Mouse (Mus musculus) gastrocnemius, postnatal 4 days (tissue): ENCODE data around the gene Gne. TPM values are rescaled to one million over a fixed set of nuclear protein-coding genes. Genes with fewer than 3 reads are reported as not detected.
"Not testable (repeated sequence)": the region's sequence is repeated elsewhere in the genome, so short reads cannot be mapped to it uniquely, and the experiment has no call there.

Experiments
- DNase-seq, 2 experiments: peaks; one replicate each; pipeline ENCODE4 v3.0.0; 2021 to 2022; ENCODE audit warnings: low spot score in 2 of 2, mixed read lengths in 2 of 2
- total RNA-seq, 2 experiments: library from RNA; stranded (reverse); gene quantifications; 2 replicates each; pipeline ENCODE4 v1.2.3; 2021

Gne gene
- total RNA-seq, 2 experiments from 2014 or later: 23.6 to 31.2 TPM

DNA sequence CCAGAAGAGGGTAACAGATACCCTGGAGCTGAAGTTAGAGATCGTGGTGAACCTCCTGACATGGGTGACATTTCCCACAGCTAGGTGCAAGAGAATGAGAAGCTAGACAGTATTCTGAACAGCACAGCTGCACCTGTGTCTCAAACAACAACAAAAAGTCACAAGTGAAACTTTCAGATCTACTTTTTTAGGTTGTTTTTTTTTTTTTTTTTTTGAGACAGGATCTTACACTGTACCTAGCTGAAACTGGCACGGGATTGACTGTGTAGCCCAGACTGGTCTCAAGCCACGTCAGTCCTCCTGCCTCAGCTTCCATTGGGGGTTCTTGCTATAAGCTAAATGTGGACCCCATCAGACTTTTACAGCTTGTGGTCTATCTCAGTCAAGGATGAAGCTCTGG, 10.2 kb downstream of the Gne start:
- no peak for DNase-seq

DNA sequence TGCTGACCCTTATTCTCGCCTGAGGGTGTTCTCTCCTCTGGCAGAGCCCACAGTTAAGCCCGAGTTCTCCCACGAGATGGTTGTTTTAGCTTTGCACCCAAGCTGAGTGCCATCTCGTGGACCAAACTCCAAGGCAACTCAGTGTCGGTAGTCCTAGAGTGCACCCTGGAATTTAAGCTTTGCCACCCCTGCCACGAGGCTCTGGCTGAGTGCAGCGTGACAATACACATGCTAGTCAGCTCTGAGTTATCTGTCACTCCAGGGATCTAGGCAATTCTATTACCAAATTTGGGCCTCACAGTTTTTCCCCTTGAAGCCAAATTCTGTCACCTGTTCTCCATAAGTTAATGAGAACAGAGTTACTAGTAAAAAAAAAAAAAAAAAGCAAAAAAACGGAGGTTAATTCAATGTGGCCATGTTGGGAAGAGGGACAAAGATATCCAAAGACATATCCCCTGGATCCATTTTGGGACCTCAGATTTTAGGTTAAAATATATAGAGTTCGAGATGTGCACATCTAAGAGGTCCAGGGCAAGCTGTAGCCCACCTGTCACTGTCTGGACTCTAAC, 11.0 kb downstream of the Gne start:
- no peak for DNase-seq

DNA sequence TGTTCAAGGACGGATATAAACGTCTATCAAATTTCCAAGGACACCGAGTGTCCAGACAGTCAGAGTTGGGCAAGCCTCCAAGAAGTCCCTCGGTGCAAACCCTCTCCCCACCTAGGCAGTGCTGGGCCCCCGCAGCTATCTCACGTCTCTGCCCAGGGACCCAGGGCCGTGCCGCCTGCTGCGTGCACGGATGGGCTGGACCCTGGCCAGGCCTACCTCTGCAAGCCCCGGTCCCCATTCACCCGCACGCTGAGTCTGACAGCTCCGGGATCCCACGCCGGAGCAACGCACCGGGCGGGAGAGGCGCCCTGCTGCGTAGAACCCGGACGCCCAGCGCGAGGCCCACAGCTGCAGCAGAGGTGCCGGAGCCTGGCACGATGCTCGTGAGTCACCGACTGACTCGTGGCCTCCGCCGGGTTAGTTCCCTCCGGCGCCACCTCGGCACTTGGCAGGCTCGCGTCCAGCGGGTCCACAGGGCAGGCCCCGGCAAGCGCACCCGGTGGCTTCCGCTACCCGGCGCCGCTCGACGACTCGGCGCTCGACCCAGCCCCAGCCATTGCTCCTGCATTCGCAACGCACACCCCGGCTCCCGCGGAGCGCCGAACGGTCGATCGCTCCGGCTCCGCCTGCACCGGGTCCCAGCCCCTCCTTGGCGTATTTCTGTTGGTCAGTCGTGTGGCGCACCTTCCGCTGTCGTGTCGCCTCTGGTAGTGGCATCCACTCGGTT, 11.7 kb downstream of the Gne start:
- DNase-seq: peak; percentile 79 to 92

DNA sequence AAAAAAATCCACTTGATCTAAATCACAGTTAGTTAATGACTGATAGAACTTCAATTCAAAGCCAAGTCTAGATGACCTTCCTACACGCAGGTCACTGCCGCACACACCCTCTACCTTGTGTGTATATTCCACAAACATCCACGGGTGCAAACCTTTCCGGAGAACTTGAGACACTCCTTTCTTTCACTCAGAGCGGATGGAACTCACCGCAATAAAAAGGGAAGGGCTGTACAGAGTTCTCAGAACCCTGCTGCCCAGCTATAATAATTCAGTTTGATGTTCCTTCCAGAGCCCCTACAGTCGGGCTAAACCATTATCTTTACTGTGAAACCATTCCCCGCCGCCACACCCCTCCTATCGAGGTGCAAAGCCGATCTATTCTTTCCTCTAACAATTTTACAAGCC, 12.2 kb downstream of the Gne start:
- no peak for DNase-seq

DNA sequence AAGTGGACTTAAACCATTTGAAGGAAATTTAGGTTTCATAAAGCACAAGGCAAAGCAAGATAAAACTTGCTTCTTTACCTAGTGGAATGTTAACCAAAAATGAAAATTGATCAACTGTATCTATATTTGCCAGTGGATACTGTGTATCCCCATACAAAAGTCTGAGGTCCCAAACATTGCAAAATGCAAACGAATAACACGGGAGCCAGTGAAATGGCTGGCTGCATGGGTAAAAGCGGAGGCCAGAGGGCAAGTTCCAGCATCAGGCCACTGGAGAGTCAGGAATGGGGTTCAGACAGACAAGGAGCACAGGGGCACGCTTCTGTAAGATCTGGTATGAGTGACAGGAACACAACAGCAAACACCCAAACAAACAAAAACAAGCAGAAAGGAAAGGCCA, 13.3 kb downstream of the Gne start:
- DNase-seq: no peak

DNA sequence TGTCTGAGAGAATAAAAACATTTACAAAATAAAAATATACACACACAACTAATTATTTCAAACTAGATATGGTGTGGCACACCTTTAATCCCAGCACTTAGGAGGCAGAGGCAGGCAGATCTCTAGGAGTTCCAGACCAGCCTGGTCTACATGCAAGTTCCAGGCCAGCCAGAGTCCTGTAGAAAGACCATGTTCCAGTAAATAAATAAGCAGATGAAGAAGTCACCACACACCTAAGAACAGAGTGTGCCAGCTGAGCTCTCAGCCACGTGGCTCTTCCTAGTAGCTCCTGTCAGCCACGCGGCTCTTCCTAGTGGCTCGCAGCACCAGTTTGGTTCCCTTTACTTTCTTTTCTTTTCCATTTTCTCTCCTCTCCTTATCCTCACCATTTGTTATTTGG, 14.6 kb downstream of the Gne start:
- no peak for DNase-seq

DNA sequence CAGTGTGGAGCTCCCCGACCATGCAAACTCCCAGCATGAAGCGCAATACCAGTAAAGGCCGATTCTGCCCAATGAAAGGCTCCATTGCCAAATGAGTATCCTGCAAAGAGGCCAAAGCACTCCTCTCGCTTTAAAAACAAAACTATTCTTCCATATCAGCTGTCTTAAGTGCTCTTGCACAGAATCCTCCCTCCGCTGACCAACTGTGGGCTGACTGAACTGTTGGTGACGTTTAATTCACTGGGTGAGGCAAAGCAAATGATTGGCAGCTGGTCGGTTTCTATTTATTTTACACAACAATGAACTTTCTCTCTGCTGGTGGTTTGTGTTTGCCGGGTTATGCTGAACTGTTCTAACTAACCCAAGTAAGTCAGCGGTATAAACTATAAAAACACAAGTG, 15.2 kb downstream of the Gne start:
- no peak for DNase-seq

DNA sequence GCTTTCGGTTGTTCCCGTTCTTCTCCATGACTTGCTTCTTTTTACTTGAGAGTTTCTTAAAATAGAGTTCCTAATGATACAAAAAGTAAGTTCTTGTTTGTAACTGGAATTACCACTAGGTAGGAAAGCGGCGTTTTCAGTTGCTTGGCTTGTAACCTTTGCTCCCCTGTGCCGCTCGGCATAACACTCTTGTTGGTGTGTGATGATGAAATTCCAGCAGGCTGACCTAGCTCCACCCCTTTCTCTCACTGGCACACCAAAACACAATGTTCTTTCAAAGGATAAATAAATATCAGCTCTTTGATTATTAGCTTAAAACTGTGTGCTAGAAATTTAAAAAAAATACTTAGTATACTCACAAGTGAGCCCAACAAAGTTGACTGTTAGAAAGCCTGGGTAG, 17.1 kb downstream of the Gne start:
- DNase-seq: no peak

DNA sequence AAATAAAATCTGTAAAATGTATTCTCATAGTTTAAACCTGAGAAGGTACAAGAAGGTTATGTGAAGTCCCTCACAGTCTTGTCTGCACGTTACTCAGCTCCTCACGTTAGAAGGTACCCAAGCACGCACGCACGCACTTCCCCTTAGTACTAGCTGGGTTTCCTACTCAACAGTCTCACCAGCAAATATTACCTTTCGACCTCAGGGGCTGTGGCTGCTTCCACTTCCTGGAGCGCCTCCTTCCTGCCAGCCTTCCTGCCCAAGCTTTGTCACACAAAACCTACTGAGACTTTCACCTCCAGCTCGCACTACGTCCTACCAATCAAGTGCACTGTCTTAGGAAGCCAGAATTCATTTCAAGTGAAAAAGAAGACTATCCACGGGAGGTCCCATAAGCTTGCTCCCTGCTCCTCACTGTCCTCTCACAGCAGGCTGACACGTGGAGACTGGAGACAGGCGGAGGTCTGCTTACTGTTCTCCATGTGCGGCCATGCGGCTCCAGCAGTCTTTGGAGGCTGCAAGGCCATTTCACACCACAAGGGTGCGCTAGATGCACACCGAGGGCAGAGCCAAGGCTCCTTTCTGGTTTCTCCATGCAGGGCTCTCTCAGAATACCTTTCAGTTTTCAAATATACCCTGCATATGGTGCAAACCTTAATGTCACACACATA, 18.5 kb downstream of the Gne start:
- peak; percentile 77 to 87 for DNase-seq

DNA sequence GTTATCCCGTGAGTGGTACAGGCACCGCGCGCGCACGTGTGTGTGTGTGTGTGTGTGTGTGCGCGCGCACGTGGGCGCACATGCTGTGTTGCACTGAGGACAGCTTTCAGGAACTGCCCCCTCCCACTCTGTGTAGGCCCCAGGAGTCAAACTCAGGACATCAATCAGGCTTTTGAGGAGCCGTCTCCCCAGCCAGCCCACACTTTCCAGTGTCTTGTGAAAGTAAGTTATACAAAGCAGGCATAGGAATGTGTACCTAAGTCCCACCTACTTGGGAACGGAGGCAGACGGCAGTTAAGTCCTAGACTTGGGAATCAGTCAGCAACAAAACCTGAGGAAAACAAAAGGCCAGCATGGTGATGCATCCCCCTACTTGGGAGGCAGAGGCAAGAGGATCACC, 21.2 kb downstream of the Gne start:
- no peak for DNase-seq

DNA sequence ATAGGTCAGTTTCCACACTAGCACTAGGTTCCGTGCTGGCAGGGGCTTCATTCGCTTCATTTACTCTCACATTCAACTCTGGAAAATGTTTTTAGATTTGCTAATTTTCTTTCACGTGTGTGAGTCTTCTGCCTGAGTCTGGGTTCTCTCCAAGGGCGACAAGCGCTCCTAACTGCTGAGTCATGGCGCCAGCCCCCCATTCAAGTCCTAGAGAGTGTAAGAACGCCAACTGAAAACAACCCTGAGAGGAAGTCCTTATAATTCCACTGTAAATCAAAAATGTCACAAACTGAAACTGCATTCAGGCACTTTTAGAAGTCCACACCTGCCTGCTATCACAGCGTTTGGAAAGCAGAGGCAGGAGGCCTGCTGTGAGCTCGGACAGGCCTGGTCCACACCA, 21.9 kb downstream of the Gne start:
- DNase-seq: no peak

DNA sequence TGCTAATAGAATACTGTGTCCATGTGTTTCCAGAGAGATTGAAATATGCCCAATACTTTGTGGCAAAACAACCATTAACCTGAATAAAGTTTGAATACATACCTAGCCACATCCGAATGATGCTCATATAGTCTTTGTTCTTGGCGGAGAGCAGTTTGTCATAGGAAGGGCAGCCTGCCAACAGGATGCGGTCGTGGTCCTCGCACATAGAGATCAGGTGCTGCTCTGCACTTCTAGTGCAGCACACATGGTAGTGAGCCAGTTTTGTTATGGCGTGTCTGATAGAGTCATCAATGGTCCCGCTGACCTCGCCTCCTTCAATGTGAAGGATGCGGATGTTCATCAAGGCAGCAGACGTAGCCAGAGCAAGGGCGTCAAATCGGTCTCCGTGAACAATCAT, 24.3 kb downstream of the Gne start:
- DNase-seq: no peak

DNA sequence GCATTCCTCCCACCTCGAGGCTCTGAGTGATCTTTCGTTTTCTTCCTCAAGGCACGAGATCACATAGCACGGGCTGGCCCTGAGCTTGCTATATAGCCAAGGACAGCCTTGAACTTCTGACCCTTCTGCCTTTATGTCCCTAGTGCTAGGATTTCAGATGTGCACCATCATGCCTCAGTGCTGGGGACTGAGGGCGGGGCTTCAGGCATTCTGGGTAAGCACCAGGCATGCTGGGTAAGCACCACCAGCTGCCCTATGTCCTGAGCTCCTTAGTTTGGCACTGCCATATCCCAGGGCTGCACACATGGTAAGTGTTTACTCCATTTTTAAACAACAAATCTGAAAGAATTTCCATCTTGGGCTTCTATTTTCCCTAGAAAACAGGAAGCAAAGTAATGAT, 34.2 kb downstream of the Gne start:
- no peak for DNase-seq

DNA sequence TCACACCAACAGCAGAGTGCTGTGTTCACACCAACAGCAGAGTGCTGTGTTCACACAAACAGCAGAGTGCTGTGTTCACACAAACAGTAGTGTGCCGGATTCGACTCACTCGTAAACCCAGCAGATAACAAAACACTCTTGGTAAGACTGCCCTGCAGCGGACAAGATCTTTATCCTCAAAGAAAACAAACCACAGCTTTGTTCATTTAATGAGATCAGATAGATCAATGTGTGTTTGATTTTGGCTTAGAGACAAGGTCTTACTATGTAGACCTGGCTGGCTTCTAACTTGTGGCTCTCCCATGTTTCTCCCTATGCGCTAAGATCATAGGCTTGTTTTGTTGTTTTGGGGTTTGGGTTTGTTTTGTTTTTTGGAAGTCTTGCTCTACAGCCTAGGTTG, 37.9 kb downstream of the Gne start:
- no peak for DNase-seq

DNA sequence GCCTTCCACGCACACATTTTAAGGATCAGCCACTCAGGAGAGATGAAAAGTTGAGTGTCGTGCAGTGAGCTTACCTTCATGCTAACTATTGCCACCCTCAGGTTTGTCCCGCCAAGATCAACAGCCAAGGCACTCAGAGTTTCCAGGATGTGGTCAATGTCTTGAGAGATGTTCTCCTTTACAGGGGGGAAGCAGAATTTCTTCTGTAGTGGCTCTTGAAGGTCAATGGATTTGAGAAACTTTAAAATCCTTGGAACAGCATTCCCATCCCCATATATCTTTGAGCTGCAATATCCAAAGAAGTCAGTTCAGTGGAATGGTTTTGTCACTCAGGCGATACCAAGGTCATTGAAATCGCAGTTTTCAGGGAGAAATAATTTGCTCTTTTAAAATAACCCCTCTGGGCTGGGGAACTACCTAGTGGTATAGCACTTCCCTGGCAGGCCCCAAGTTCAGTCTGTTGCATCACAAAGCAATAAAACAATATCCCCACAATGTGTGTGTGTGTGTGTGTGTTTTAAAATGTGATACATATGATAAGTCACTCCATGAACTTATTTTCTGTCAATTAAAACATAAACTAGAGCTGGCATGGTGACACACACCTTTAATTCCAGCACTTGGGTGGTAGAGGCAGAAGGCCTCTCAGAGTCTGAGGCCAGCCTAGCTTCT, 39.2 kb downstream of the Gne start:
- no peak for DNase-seq

DNA sequence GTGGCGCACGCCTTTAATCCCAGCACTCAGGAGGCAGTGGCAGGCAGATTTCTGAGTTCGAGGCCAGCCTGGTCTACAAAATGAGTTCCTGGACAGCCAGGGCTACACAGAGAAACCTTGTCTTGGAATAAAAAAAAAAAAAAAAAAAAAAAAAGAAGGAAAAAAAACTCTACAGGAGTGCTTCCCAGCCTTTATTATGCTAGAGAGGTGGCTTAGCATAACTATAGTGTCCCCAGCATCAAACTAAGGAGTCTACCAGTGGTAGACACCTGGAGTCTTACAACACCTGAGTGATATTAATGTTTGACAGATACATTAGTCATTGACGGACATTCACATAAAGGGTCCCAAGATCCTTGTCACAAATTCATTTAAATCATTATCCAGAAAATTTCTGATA, 40.8 kb downstream of the Gne start:
- not testable (repeated sequence) for DNase-seq

DNA sequence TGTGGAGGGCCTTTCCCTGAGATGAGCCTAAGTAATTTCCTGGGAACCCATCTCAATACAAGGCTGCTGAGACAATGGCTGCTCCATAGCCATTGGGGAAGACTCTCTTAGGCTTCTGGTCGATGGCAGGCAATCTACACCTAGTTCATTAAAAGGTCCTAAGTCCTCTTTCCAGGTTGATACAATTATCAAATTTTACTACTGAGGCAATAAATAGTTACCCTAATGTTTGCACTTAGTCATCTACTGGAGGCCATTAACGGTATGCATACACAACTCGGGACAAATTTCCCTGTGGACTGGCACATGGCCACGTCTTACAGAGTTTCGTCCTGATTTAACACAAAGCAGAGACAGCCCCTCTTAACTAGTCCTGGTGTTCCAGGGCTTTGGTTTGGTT, 41.5 kb downstream of the Gne start:
- DNase-seq: no peak

DNA sequence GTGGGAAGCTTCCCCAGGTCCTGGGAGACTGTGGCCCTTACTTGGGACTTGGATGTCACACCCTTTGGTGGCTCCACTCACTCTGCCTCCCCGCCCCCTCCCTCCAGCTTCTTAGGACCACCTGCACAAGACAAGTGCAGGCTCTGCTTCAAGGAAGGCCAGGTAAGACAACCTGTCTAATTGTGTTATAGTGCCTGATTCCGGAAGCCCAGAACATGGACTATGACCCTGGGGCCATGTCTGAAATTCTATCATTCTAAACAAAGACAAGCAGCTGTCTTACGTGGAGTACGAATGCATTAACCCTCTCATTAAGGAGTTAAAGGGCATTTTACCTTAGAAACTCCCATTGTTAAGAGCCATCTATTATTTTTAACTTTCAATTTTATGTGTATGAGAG, 43.2 kb downstream of the Gne start:
- no peak for DNase-seq

DNA sequence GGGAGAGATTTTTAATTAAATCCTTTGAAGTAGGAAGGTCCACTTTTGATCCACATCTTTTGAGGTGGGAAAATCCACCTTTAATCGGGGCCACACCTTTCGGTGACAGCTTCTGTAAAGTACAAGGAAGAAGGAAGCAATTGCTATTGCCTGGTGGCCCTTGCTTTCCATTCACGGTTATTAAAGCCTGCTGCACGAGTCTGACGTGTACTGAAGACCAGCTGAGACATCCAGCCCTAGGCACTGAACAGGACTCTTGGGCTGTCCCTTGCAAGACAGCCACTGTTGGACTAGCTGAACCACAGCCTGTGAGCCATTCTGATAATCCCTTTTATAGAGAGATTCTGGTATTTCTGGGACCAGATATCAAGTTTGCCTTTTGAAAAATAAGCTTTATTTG, 47.5 kb downstream of the Gne start:
- DNase-seq: no peak

DNA sequence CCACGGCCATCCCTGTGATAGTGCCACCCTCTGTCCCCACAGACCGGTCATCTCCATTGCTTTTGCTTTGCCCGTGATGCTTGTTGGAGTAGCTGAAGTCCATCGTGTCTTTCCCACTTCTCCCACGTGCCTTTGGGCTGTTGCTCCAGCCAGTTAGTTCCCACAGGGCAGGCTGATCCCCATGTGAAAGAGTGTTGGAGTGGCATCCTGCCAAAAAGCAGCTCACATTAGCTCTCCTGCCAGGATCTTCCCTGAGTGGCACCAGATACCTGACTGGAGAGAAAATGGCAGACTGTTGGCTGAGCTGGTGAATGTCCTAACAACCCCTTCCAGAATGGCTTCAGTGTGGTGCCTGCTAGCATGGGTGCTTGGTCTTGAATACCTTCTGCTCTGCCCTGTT, 52.5 kb downstream of the Gne start:
- DNase-seq: no peak

DNA sequence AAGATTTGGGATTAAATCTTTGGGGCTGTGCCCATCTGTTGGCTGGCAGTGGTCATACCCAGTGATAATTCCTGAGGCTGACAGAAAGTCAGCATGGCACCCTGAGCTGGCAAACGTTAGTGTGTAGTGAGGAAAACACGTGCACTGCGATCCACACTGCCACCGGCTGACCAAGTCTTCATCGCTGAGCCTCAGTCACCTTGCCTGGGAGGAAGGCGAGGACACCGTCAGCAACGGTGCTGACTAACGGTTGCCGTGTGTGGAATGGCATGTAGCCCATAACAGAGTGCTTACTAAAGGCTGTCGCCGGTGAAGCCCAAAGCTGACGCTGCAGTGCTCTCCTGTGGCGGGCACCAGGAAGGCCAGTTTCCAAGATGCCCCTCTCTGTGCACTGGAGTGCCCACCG, 54.3 kb downstream of the Gne start:
- DNase-seq: no peak
